Mouse (Mus musculus): ENCODE data around the gene Adamts17.
A peak's percentile ranks its signal among the peaks of the same experiment; 100 is the strongest.

The Adamts17 gene

DNA sequence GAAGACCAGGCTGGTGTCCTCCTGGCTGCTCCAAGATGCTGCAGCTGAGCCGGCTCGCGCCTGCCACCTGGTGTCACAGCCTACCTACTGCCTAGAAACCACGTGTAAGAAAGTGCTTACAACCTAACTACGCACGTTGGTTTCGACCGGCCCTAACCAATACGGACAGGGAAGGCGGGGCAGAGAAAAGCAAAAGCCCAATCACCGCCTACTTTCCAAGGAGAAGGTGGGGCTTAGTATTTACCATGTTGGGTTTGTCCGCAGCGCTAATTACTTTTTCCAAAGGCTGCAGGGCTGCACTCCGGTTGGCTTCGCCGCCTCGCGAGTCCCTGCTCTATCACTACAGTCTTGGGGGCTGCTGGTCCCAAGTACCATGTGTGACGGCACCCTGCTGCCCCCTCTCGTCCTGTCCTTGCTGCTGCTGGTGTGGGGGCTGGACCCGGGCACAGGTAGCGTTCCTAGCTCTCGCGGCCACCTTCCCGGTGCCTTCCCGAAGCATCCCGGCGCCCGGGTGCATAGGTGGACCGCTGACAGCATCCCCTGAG, at the start of gene Adamts17:
Adamts17 (plus strand) TSS at position 273 of the 545 bp plus-strand sequence.
- peak; percentile 94 to 96 for DNase-seq

DNA sequence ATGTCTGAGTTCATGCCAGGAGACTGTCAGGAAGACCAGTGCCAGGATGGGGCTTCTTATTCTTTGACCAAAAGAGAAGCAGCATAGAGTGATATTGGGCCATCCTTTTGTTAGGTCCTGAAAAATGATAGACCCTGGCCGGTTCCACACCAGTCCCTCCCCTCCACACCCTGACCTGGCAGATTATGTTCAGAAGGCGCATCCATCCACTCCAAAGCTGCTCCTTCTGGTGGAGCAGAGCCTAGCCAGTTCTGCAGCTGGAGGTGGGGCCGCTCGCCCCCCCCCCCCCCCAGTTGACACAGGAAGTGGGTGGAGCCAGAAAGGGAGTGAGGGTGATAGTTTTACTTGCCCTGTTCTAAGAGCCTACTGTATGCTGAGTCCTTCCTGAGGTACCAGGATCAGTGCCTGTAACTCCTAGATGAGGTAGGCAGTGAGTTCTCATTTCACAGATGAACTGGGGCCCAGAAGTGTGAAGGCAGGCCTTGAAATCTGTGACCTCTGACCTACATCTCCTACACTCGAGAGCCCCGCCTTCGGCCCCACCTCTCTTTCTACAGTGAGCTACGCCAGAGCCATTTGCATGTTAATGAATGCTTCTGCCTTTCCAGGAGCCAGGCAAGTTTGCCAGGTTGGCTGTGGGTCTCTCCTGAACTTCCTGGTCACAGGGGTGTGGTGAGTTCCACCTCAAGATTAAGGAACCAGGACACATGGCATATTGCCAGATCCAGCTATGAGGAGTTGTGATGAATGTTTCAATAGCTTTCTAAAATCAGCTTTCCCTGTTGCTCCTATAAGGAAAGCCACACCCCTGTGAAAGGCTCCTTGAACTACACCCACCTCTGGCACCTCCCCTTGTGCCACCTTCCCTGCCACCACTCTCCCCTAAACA, 49.4 kb upstream of the Adamts17 start:
- peak; percentile 38 to 59 for DNase-seq

DNA sequence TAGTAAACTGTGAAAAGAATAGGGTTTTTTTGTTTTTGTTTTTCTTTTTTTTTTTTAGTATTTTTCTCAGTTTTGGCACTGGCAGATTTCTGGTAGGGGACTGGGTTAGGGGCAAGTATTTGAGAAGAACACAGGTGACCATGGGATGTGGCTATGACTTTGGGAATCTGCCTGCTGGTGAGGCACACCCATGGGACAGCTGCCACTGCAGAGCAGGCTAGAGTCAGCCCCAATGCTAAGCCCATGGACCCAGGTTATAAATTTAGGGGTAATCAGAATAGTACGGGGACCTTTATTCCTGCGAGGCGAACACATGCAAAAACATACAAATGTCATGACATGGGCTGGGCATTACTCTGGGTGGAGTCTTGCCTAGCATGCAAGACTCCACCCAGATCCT, 48.5 kb upstream of the Adamts17 start:
- no peak for DNase-seq

DNA sequence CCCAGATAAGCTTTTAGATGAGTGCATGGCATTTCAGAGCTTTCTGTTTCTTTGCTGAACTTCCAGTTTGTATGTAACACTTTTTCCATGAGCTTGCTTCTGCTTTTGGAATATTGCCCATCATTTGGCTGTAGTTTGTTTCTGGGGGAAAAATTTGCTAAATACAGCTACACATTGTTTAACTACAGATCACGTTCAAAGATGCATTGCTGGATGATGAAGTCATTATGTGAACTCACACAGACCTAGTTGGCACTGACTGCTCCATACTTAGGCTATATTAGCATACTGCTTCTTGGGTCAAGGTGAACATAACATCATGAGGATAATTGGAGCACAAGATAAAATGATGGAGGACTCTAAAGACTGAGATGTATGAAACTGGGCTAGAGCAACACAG, 42.6 kb upstream of the Adamts17 start:
- DNase-seq, result no peak

DNA sequence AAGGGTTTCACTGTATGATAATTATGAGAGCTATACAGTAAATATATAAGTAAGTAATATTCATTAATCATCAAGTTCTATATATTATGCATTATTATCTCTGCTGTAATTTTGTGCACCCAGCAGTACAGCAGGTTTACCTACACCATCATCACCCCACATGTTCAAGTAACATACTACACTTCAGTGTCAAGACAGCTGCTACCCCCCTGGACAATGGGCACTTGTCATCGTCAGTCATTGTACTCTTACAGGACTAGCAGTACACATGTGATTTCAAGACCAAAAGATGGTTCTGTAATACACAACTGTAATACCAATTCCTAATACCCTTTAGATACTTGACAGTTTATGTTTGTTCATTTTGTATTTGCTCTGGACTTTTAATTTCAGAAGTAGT, 42.2 kb upstream of the Adamts17 start:
- no peak for DNase-seq

DNA sequence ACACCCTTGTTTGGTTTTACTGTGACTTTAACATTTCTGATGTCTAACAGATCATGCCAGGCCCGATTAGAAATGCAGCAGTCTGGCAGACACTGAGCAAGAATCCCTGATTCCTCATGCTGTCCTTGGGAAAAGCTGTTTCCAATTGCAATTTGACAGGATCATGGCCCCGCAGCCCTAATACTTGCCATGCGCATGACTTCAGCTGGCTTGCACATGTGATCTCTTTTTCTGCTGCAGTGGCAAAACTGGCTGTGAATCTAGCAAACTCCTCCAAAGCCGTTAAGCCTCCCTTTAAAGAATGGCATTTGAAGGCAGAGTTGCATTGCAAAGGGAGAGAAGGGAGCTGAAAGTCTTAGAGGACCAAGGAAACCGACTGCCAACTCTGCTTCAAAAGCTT, 40.7 kb upstream of the Adamts17 start:
- DNase-seq, result peak; percentile 9 to 70

DNA sequence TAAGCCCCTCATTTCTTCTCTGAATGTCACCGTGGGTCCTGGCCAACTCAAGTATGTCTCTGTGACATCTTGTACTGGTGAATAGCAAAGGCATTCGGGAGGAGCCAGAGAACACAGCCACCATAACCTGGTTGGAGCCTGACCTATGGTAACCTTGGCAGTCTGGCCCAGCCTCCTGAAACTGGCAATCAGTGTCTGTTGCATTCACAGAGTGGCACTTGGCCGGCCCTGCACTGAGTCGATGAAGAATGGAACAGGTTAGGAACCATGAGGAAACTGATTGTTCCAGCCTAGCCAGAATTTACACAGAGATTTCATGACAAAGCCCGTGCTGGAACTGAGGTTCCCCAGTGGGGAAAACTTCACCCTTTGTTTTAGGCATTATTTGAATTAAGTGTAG, 38.8 kb upstream of the Adamts17 start:
- DNase-seq, result no peak

DNA sequence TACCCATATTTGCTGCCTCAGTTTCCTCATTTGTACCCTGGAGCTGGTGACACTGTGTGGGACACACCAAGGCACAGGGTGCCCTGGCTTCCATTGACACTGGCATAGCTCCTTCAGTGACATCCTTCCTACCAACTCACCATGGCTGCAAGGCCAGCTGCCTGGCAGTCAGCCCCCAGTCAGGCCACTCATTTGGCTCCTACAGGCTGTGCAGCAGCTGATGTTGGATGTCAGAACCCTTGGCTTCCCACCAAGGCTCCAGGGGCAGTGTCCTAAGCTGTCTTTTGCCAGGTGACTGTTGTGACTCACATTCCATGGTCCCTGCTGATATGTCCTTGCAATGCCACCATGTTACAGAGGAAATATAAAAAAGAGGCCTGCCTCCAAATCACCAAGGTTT, 37.8 kb upstream of the Adamts17 start:
- no peak for DNase-seq

DNA sequence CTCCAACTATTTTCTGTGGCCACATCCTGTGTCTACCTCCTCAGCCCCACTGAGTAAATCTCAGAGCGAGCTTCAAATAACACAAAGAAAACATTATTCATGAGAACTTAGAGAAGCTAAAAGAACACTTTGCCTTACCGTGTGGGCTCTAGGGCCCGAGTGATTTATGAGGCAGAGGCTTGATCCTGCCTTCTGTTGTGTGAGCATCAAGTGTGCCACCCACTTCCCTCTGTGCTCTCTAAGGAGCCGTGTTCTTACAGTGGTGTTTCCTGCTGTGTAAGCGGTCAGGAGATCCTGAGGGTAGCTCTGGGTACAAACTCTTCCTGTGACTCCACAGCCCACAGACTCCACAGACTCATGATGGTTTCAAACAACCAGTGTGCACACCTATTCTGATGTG, 35.7 kb upstream of the Adamts17 start:
- no peak for DNase-seq

DNA sequence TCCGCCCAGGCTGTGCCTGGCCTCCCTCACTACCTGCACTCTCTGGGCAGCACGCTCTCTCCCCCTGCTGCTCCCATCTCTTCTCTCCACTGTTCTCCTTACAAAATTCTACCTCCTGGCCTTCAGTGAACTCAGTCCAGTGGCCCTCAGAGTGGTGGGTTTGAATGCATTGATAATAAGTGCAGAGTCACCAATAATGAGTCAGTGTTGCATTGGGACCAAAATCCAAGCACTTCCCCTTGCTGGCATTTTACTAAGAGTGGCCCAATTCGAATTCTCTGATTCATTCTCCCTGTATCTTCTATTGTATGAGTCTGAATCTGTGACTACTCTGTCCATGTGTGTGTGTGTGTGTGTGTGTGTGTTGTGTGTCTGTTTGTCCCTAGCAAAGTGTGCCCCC, 32.7 kb upstream of the Adamts17 start:
- no peak for DNase-seq

DNA sequence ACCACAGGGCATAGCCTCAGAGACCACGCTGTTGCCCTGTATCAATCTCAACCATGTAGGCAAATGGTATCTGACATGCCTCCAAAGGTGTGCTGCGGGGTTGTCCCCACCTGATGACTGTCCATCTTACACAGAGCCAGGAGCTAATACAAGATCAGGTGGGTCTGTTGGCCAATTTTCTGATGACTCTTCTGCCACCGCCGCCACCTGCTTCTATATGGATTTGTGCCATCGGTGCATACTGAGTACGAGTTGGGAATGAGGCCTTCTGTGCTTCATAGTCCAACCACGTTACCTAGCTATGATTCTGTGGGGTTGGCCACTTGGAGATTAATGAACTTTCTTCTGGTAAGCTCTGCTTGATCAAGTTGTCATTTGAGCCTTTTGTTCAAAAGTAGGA, 29.1 kb upstream of the Adamts17 start:
- no peak for DNase-seq

DNA sequence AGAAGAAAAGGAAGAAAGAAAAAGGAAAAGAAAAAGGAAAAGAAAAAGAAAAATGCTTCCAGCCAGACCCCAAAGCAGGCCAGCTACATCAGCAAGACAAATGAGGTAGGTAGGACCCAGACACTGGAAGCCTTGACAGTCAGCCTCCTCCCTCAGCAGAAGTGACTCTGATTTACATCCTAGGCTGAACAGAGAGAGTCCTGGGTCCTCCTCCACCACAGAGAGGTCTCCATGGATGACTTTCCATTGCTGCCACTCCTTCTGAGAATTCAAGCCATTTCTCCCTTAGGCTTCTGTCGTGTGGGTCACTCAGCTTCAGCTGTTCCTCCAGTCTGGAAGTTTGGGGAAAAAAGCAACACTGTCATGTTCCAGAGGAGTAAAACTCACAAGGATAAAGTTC, 28.2 kb upstream of the Adamts17 start:
- DNase-seq, result no peak

DNA sequence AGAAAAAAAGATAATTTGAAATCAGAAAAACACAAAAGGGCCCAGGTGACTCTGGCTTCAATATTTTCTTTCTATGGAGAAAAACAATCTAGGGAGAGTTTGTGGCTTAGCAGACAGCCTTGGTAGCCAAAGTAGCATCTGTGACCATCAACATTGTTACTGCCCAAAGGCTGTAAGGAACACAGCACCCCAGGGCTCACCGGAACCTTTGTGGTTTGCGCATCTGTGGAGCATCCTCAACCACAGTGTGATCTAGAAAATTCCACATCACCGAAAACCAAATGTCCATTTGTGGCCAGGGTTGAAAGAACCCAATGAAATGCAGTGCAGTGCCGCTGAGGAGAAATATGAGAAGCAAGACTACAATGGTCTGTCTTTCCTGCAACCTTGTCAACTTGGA, 27.2 kb upstream of the Adamts17 start:
- DNase-seq, result no peak

DNA sequence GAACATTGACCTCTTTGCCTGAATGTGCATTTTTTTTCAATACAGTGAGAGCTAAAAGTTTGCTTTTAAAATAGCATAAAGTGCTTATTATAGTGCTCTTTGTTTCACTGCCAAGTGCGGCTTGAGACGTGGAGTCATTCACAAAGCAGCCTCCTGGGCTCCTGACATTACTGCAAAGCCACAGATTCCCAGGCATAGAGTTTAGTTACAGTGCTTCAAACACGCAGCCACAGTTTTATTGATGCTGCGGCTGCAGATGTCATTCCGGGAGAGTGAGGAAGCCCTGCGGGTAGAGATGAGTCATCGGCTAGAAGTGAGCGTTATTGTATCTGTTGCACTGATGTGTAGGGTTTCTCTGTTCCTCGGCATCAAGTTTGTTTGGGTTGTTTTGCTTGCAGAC, 26.8 kb upstream of the Adamts17 start:
- DNase-seq, result no peak

DNA sequence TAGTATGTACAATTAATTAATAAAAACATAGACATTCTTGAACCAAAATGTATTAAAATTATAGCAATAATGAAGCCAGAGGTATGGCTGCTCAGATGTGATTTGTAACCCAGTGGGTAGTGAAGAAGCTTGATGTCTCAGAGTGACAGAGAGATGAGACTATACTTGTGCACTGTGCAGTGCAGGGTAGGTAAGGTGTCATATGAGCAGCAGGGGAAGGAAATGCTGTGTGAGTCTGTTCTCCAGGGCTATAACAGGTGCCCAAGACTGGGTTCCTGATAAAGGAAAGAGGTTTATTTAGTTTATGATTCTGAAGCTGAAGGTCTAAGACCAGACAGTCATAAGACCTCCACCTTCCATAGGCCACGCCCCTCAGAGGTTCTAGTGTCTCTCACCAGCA, 26.4 kb upstream of the Adamts17 start:
- no peak for DNase-seq

DNA sequence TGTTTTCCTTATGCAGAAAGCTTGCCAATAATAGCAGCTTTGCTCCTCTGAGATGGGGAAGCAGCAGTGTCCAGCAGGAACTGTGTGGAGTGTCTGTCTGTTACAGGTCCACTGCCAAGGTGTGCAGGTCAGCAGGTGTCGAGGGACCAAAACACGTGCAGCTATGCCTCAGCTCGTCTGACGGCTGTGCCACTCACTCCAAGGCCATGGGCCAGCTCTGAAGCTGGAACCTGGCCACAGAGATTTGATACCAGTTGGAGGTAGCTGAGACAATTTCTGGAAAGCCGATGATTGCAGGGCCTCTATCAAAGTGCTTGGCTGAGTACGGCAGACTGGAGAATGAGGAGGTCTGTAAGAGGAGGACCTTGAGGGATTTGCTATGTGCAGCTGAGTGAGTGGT, 24.0 kb upstream of the Adamts17 start:
- DNase-seq, result no peak

DNA sequence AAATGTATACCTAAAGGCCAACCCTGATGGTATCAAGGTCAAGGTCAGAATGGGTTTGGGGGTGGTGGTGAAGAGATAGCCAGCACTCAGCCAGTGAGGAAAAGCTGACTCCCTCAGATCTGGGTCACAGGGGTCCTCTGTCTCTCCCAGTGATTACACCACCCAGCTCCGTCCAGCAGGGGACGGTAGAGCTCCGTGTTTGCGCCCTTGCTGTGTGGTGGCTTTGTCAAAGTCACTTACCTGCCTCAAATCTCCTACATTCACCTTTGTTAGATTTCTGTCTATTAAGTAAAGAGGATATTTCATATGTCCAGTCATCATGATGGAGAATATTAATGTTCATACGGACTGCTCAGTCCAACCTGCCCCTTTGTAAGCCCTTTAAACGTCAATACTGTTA, 19.5 kb upstream of the Adamts17 start:
- DNase-seq, result peak; percentile 51 to 74

DNA sequence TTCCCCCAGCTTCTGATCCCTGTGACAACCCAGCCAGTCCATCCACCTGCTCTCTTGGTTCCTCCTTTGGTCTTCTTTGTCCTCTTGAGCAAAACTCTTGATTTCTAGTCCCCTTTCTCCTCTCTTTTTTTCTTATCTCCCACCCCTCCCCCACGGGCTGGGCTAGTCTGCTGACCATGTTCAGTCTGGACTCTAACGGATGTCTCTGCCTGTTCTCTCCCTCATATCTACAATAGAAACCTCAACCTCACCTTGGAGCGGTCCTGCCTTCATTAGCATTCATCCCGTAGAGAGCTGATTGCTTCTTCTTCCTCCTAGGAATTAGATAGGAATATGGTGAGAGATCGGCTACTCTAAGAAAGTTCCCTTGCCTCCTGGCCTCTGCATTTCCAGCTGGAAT, 8.7 kb upstream of the Adamts17 start:
- no peak for DNase-seq

DNA sequence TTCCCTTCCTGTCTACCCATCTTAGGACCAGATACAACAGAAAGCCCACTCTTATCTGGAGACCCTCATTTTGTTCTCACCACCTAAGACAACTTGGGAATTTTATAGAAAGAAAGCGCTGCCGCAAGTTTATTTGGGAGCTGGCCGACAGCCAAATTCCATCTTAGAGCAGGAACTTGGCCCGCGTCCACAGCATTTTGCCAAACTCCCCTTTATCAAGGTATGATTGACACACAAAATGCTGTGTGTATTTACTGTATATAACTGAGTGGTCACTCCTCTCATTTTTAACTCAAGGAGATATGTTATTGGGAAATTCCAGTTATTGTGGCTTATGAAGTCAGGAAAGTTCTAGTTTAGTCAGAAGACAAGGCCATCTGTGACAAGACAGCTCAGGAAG, 8.2 kb upstream of the Adamts17 start:
- peak; percentile 73 to 77 for DNase-seq

DNA sequence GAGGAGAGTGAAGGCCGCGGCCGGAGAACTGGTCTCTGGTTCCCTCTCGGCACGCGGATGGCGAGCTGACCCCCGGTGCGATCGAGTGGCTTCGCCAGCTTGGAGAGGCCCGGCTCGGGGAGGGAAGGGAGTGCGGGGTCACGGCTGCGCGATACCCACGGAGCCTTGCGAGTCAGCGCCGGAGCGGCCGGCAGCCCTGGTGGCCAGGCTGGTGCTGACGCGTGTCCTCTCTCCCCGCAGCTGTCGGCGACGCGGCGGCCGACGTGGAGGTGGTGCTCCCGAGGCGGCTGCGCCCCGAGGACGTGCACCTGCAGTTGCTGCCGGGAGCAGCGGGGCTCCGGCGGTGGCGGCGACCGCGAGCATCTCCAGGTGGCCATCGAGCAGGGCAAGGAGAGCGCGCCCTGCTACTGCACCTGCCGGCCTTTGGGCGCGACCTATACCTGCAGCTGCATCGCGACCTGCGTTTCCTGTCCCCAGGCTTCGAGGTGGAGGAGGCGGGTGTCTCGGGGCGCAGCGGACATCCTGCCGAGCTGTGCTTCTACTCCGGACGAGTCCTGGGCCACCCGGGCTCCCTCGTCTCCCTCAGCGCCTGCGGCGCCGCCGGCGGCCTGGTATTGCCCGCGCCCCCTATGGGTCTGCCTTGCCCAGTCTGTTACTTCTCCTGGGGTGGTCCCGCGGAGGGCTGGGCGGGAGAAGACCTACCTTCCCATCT, 629 bp downstream of the Adamts17 start:
- DNase-seq, result peak; percentile 63 to 66

DNA sequence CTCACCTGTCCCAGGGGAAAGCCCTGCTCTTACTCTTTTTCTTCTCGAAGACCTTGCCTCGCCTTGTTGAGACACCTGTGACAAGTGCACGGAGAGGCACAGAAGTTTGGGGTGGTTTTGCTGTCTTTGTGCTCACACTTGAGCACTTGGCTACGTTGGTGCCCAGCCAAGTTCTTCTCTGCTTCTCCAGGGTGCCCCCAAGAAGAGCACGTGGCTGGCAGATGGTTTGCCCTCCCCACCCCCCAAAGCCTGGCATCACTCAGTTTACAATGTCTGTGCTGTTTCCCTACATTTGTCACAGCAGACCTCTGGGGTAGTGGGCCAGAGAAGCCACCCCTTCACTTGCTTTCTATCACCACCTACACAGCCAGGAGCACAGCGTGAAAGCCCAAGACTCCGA, 1.6 kb downstream of the Adamts17 start:
- DNase-seq, result no peak

DNA sequence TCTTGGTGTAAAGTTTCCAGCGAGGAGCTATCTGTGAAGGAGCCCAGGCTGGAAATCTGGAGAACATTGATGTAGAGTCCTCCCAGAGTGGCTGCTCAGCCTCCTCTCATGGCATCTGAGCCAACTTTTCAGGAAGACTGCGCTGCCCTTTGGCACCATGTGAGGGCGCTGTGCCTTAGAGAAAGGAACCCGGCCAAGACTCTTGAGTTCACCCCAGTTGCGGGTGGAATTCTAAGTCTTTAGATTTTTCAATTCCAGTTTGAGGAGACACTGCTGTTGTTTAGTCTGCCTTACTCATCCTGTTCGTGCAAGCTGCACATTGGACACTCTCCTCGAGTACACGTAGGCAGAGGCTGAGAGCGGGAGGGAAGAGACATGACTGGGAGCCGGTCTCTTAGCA, 2.5 kb downstream of the Adamts17 start:
- peak; percentile 89 to 91 for DNase-seq

DNA sequence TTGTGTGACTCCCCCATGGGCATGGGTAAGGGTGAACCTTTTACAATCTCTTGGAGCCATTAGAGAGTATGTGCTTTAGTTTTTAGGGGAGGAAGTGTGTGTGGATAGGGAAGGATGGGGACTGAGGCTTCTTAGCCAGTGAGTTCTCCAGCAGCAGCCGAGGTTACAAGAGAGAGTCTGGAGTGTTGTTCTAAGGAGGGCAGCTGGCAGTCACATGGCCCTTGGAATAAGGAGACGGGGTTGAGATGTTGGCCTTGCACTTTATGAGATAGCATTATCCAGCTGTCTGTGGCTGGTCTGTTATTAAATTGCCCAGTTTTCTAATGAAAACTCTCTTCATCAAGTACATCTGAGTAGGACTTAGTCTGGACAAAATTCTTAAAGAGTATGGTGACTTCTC, 4.3 kb downstream of the Adamts17 start:
- DNase-seq, result peak in 1 of 2 experiments; percentile 58

DNA sequence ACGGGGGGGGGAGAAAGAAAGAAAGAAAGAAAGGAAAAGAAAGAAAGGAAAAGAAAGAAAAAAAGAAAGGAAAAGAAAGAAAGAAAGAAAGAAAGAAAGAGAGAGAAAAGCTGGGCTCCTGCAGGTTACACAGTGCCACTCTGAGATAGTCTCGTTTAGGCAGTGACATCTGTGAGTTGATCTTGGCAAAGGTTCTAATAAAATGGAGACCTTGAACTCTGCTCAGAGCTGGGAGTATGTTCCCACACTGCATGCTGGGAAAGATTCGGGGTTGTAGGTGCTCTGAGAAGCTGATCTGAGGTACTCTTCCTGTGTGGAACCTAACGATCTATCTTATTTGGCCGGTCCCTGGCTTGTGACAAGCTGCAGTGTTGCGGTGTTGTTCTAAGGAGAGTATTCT, 7.0 kb downstream of the Adamts17 start:
- DNase-seq, result no peak
